Mouse (Mus musculus) layer of hippocampus, adult 8-10 months (tissue): ENCODE measurements at regions not wholly inside any gene's neighbourhood (a gene's known extent, or its start where the extent isn't known, plus 50 kb on each side); places are given as distances from the start of the nearest gene placed in this dataset.
"Not testable (repeated sequence)": the region's sequence is repeated elsewhere in the genome, so short reads cannot be mapped to it uniquely, and the experiment has no call there.

ENCODE experiments used
- DNase-seq, 2 experiments: peaks; one replicate each; pipeline ENCODE4 v3.0.0; 2022; ENCODE audit warnings: low spot score in 2 of 2

- no peak for DNase-seq
These were observed 639.6 kb downstream of the Dad1 start for GRCm38 (mm10) chr14:53614341-53614740.

- DNase-seq: not testable (repeated sequence)
These were observed 654.6 kb downstream of the Dad1 start for GRCm38 (mm10) chr14:53599299-53599698.

- not testable (repeated sequence) for DNase-seq
These were observed 656.6 kb downstream of the Dad1 start for GRCm38 (mm10) chr14:53597287-53597686.

GRCm38 (mm10) chr14:53590601-53591000, 663.3 kb downstream of the Dad1 start:
- not testable (repeated sequence) for DNase-seq

GRCm38 (mm10) chr14:53582528-53582927, 671.4 kb downstream of the Dad1 start:
- DNase-seq: not testable (repeated sequence)

- DNase-seq: not testable (repeated sequence)
These were observed 672.2 kb downstream of the Dad1 start for GRCm38 (mm10) chr14:53581734-53582133.

- not testable (repeated sequence) for DNase-seq
These were observed 677.0 kb downstream of the Dad1 start for GRCm38 (mm10) chr14:53576927-53577326.

- not testable (repeated sequence) for DNase-seq
These were observed 681.2 kb downstream of the Dad1 start for GRCm38 (mm10) chr14:53572701-53573100.

GRCm38 (mm10) chr14:53562606-53563005, 691.3 kb downstream of the Dad1 start:
- no peak for DNase-seq

GRCm38 (mm10) chr14:53560146-53560545, 693.8 kb downstream of the Dad1 start:
- DNase-seq: not testable (repeated sequence)

GRCm38 (mm10) chr14:53559386-53559920, 694.5 kb downstream of the Dad1 start:
- DNase-seq: not testable (repeated sequence)

- no peak for DNase-seq
These were observed 700.1 kb downstream of the Dad1 start for GRCm38 (mm10) chr14:53553771-53554170.

- DNase-seq: not testable (repeated sequence)
These were observed 706.5 kb downstream of the Dad1 start for GRCm38 (mm10) chr14:53547365-53547764.

GRCm38 (mm10) chr14:53545351-53545750, 708.6 kb downstream of the Dad1 start:
- DNase-seq: no peak

GRCm38 (mm10) chr14:53541640-53542039, 712.3 kb downstream of the Dad1 start:
- DNase-seq: not testable (repeated sequence)

GRCm38 (mm10) chr14:53537895-53538294, 716.0 kb downstream of the Dad1 start:
- DNase-seq: not testable (repeated sequence)

GRCm38 (mm10) chr14:53523430-53523829, 730.5 kb downstream of the Dad1 start:
- DNase-seq: not testable (repeated sequence)

GRCm38 (mm10) chr14:53518954-53519353, 735.0 kb downstream of the Dad1 start:
- DNase-seq: not testable (repeated sequence)

GRCm38 (mm10) chr14:53516623-53517238, 737.2 kb downstream of the Dad1 start:
- DNase-seq: not testable (repeated sequence)

GRCm38 (mm10) chr14:53505389-53505788, 748.5 kb downstream of the Dad1 start:
- peak; percentile 2 to 25 for DNase-seq

- DNase-seq: not testable (repeated sequence)
These were observed 765.5 kb downstream of the Dad1 start for GRCm38 (mm10) chr14:53488383-53488782.

- DNase-seq: not testable (repeated sequence)
These were observed 766.3 kb downstream of the Dad1 start for GRCm38 (mm10) chr14:53487611-53488010.

GRCm38 (mm10) chr14:53474170-53474569, 779.7 kb downstream of the Dad1 start:
- not testable (repeated sequence) for DNase-seq
